Mouse (Mus musculus): ENCODE measurements around the gene Btbd9. TPM values are rescaled to one million over a fixed set of nuclear protein-coding genes. Genes with fewer than 3 reads are reported as not detected.

Btbd9 gene
- polyA plus RNA-seq, 1 experiment from 2014 or later = 52.5 TPM

DNA sequence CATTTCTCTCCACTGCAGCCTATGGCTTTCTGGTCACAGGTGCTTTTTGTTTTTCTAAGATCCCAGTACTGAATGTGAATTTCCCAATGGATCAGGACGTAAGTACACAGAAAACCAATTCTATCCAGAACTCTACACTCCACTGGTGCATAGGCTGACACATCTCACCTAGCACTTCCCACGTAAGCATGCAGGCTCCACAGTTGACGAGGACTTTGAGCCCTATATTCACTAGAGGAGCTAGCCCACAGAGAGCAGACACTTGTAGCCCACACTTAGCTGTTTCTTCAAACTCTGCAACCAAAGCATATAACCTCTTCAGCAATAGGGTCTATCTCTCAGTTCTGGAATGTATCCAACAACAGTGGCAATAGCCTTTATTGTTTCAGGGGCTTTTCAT lies 19.8 kb downstream of the Btbd9 start:
- Histone ChIP-seq H3K36me3 (ENCODE audit: control insufficient read depth, insufficient read depth, low read length) (no peaks in the 10 kb centered on the region), H3K4me3 (ENCODE audit: low read length) (no peak overlapping the region), H3K27ac (ENCODE audit: low read depth, low read length) (no peak overlapping the region), H3K9me3 (ENCODE audit: control insufficient read depth, low read length) (no peaks in the 10 kb centered on the region), H3K4me2 (replicated peaks; ENCODE audit: low read depth, low read length) (no peak overlapping the region), H3K27me3 (ENCODE audit: control insufficient read depth, insufficient read depth, low read length) (no peaks in the 10 kb centered on the region), H3K9ac (ENCODE audit: low read depth, low read length) (no peak overlapping the region), H3K4me1 (ENCODE audit: control insufficient read depth, insufficient read depth, low read length) (no peaks in the 10 kb centered on the region)
- WGBS = 92% methylated on average over 3 of the region's 3 CpGs
- no peak for ATAC-seq (ENCODE audit: low FRiP score, low TSS enrichment)

DNA sequence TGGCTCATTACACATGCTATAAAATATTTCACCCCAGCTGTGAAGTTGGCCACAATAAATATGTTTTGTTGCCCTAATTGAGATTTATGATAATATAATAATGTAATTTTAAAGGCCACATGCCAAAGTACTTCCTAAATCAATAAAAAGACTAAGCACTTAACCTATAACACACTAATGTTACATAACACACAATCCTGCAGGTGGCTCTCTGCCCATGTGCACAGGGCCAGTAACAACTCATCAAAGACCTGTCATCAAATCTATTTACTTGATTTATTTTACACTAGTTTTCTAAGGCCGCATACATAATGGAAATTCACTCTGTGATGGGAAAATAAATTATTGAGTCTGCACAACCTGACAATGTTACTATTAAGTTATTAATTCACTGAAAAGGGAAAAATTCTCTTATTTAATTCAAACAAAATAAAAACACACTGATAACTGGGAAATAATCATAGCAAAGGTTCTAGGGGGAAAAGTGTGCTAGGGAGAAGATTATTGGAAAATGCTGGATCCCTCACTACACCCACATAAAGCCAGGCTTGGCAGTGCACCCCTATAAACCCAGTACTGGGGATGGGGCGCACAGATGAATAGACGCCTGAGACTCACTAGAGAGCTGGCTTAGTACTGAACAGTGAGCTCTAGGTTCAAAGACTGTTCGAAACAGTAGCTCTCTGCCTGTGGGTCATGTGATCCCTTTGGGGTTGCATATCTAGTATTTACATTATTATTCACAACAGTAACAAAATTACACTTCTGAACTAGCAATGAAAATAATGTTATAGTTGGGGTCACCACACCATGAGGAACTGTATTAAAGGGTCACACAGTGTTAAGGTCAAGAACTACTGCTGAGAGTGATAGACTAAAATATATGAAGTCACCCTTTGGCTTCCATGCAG lies 23.0 kb downstream of the Btbd9 start:
- Histone ChIP-seq H3K4me1 (ENCODE audit: control insufficient read depth, insufficient read depth, low read length) (0 out of 2 replicates have a peak, but pooled peaks cover 3% of the 10 kb centered on the region), H3K27me3 (ENCODE audit: control insufficient read depth, insufficient read depth, low read length) (no peaks in the 10 kb centered on the region), H3K36me3 (ENCODE audit: control insufficient read depth, insufficient read depth, low read length) (no peaks in the 10 kb centered on the region), H3K4me2 (replicated peaks; ENCODE audit: low read depth, low read length) (no peak overlapping the region), H3K27ac (ENCODE audit: low read depth, low read length) (no peak overlapping the region), H3K4me3 (ENCODE audit: low read length) (no peak overlapping the region), H3K9ac (ENCODE audit: low read depth, low read length) (no peak overlapping the region), H3K9me3 (ENCODE audit: control insufficient read depth, low read length) (no peaks in the 10 kb centered on the region)
- no peak for ATAC-seq (ENCODE audit: low FRiP score, low TSS enrichment)
- 82% methylated on average over 4 of the region's 4 CpGs for WGBS

DNA sequence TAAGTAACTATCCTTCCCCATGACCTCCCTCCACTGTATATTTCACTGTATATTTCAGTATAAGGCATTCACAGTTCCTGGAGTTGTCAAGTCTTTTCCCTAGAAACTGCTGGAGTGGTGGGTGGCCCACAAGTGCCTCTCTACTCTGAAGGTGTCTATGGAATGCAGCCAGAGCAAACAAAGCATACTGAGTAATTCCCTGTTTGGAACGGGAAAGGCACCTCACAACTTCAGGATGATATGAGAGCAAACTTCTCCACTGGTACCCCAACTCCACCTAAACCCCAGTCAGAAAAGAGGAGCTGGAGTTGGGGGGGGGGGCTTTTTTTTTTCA lies 25.5 kb downstream of the Btbd9 start:
- 44% methylated on average over 1 of the region's 1 CpGs for WGBS
- Histone ChIP-seq H3K9me3 (ENCODE audit: control insufficient read depth, low read length) (no peaks in the 10 kb centered on the region), H3K4me2 (replicated peaks; ENCODE audit: low read depth, low read length) (no peak overlapping the region), H3K27me3 (ENCODE audit: control insufficient read depth, insufficient read depth, low read length) (no peaks in the 10 kb centered on the region), H3K4me1 (ENCODE audit: control insufficient read depth, insufficient read depth, low read length) (0 out of 2 replicates have a peak, but pooled peaks cover 3% of the 10 kb centered on the region), H3K36me3 (ENCODE audit: control insufficient read depth, insufficient read depth, low read length) (no peaks in the 10 kb centered on the region), H3K9ac (ENCODE audit: low read depth, low read length) (no peak overlapping the region), H3K27ac (ENCODE audit: low read depth, low read length) (no peak overlapping the region), H3K4me3 (ENCODE audit: low read length) (no peak overlapping the region)
- no peak for ATAC-seq (ENCODE audit: low FRiP score, low TSS enrichment)

DNA sequence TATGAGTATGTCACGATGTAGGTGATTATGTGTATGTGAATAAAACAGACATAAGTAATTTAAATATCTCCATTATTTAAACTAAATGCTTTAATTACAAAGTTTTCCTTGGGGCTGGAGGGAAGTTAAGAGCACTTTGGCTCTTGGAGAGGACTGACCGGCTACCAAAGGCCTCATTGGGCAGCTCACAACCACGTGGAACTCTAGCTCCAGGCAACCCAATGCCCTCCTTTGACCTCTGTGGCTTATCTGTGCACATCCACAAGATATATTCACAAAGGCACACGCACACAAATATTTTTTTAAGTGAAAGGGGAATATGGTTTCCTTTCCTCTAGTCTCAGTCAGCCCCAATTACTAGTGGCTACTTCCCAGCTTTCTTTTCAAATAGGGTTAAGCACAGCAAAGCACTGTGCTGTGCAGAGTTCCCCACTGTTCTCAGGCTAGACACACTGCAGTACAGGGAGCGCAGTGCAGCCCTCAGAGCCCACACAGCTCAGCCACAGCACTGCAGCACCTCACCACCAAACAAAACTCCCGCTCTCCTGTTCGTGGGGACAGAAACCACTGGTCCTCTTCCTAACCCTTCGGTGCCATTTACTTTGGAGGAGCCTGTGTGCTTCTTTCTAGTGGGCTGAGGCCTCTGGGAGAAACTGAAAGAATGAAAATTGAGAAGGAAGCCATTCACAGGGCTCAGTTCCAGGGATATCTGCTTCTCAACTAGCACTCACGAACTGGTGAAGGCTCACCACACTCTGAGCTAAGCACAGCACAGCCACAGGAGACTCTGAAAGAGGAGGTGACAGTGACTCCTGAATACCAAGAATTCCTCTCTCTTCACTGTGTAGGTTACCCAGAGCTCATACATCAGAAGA lies 26.2 kb downstream of the Btbd9 start:
- WGBS = 57% methylated on average over 9 of the region's 9 CpGs
- Histone ChIP-seq H3K4me3 (ENCODE audit: low read length) (no peak overlapping the region), H3K4me1 (ENCODE audit: control insufficient read depth, insufficient read depth, low read length) (0 out of 2 replicates have a peak, but pooled peaks cover 3% of the 10 kb centered on the region), H3K36me3 (ENCODE audit: control insufficient read depth, insufficient read depth, low read length) (no peaks in the 10 kb centered on the region), H3K9ac (ENCODE audit: low read depth, low read length) (no peak overlapping the region), H3K27me3 (ENCODE audit: control insufficient read depth, insufficient read depth, low read length) (no peaks in the 10 kb centered on the region), H3K27ac (ENCODE audit: low read depth, low read length) (no peak overlapping the region), H3K4me2 (replicated peaks; ENCODE audit: low read depth, low read length) (no peak overlapping the region), H3K9me3 (ENCODE audit: control insufficient read depth, low read length) (no peaks in the 10 kb centered on the region)
- ATAC-seq (ENCODE audit: low FRiP score, low TSS enrichment) = no peak

DNA sequence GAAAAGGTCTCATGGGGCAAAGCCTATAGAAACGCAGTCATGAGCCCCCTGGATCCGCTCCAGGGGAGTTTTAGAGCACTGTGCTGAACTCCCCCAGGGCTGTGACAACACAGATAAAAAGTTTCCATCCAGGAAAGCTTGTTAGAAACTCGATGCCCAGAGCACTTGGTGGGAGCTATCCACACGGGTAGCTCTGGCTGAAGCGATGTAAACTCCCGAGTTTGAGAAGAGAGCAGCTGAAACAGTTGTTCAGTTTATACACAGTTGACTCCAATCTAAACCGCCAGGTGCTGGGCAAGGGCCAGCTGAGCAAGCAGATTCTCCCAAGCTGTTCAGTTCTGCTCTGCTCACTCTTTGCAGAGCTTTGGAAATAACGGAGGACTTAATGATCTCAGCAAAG lies 37.2 kb downstream of the Btbd9 start:
- H3K9ac ChIP-seq (ENCODE audit: low read depth, low read length) = no peak overlapping the region
- no peak overlapping the region for H3K4me3 ChIP-seq (ENCODE audit: low read length)
- peaks cover 9% of the 10 kb centered on the region; the same call in 1 of the 2 replicates for H3K4me1 ChIP-seq (ENCODE audit: control insufficient read depth, insufficient read depth, low read length)
- peak; percentile 57; the same call in 1 of the 2 replicates for ATAC-seq (ENCODE audit: low FRiP score, low TSS enrichment)
- H3K27ac ChIP-seq (ENCODE audit: low read depth, low read length) = peak overlapping the region; percentile 37; the same call in 1 of the 2 replicates
- H3K4me2 ChIP-seq (replicated peaks; ENCODE audit: low read depth, low read length) = no peak overlapping the region; the same call in 1 of the 2 replicates
- no peaks in the 10 kb centered on the region for H3K36me3 ChIP-seq (ENCODE audit: control insufficient read depth, insufficient read depth, low read length)
- 9% methylated on average over 8 of the region's 8 CpGs for WGBS
- no peaks in the 10 kb centered on the region for H3K27me3 ChIP-seq (ENCODE audit: control insufficient read depth, insufficient read depth, low read length)
- H3K9me3 ChIP-seq (ENCODE audit: control insufficient read depth, low read length) = no peaks in the 10 kb centered on the region

DNA sequence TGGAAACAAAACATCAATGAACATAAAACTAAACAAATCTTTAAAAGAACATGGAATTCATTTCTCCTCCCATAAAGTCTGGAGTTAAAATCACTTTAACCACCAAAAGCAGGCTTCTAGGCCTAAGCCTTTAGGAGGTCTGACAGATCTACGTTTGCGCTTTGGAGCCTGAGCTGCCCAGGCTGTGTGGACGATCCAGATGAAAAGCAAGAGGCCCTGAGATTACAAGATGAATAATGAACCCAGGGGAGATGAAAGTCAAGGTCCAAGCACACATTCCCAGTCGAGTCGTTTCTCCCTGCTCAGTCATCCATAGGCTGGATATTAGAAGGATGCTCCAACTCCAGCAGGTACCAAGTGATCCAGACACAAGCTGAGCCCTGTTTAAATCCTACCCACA lies 39.6 kb downstream of the Btbd9 start:
- 35% methylated on average over 5 of the region's 5 CpGs for WGBS
- peaks cover 9% of the 10 kb centered on the region; the same call in 1 of the 2 replicates for H3K4me1 ChIP-seq (ENCODE audit: control insufficient read depth, insufficient read depth, low read length)
- no peak overlapping the region for H3K4me3 ChIP-seq (ENCODE audit: low read length)
- H3K27me3 ChIP-seq (ENCODE audit: control insufficient read depth, insufficient read depth, low read length) = no peaks in the 10 kb centered on the region
- H3K36me3 ChIP-seq (ENCODE audit: control insufficient read depth, insufficient read depth, low read length) = no peaks in the 10 kb centered on the region
- H3K9me3 ChIP-seq (ENCODE audit: control insufficient read depth, low read length) = no peaks in the 10 kb centered on the region
- H3K27ac ChIP-seq (ENCODE audit: low read depth, low read length) = no peak overlapping the region
- no peak for ATAC-seq (ENCODE audit: low FRiP score, low TSS enrichment)
- H3K4me2 ChIP-seq (replicated peaks; ENCODE audit: low read depth, low read length) = no peak overlapping the region
- H3K9ac ChIP-seq (ENCODE audit: low read depth, low read length) = no peak overlapping the region

DNA sequence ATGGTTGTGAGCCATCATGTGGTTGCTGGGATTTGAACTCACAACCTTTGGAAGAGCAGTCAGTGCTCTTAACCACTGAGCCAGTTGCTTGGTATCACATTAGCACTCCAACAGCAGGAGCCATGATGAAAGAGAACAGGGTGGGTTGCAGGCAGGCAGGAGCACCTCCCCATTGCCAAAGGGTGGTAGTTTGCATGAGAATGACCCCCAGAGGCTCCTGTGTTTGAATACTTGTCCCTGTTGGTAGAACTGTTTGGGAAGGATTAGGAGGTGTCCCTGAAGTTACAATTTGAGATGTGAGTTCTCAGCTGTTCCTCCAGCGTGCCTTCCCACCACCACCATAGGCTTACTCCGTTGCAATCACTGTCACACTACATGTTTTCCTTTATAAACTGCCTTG lies 43.2 kb downstream of the Btbd9 start:
- H3K9ac ChIP-seq (ENCODE audit: low read depth, low read length) = no peak overlapping the region
- no peaks in the 10 kb centered on the region for H3K9me3 ChIP-seq (ENCODE audit: control insufficient read depth, low read length)
- H3K27me3 ChIP-seq (ENCODE audit: control insufficient read depth, insufficient read depth, low read length) = no peaks in the 10 kb centered on the region
- no peak for ATAC-seq (ENCODE audit: low FRiP score, low TSS enrichment)
- H3K4me3 ChIP-seq (ENCODE audit: low read length) = no peak overlapping the region
- H3K36me3 ChIP-seq (ENCODE audit: control insufficient read depth, insufficient read depth, low read length) = no peaks in the 10 kb centered on the region
- no peak overlapping the region for H3K27ac ChIP-seq (ENCODE audit: low read depth, low read length)
- H3K4me2 ChIP-seq (replicated peaks; ENCODE audit: low read depth, low read length) = no peak overlapping the region
- WGBS = 91% methylated on average over 2 of the region's 2 CpGs
- no peaks in the 10 kb centered on the region for H3K4me1 ChIP-seq (ENCODE audit: control insufficient read depth, insufficient read depth, low read length)

DNA sequence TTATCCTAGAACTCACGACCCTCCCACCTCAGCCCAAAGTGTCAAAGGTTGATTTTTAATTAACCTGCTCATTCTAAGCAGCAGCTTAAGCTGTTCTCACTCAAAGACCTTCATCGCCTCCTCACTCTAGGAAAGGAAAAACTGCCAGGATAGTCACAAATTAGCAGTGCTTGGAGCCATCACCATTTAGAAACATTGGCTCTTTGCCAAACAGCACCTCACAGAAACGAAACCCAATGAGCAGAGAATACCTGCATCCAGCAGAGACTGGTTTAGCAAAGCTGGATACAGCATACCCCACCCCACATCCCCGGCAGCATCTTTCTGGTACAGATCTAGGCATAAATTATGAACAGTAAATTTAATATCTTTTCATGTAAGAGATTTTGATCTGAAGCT lies 45.7 kb downstream of the Btbd9 start:
- H3K27ac ChIP-seq (ENCODE audit: low read depth, low read length) = no peak overlapping the region
- peaks cover 3% of the 10 kb centered on the region for H3K4me1 ChIP-seq (ENCODE audit: control insufficient read depth, insufficient read depth, low read length)
- peaks cover 4% of the 10 kb centered on the region; the same call in 1 of the 2 replicates for H3K36me3 ChIP-seq (ENCODE audit: control insufficient read depth, insufficient read depth, low read length)
- H3K4me3 ChIP-seq (ENCODE audit: low read length) = no peak overlapping the region
- no peaks in the 10 kb centered on the region for H3K27me3 ChIP-seq (ENCODE audit: control insufficient read depth, insufficient read depth, low read length)
- no peak for ATAC-seq (ENCODE audit: low FRiP score, low TSS enrichment)
- H3K9ac ChIP-seq (ENCODE audit: low read depth, low read length) = no peak overlapping the region
- H3K9me3 ChIP-seq (ENCODE audit: control insufficient read depth, low read length) = no peaks in the 10 kb centered on the region
- 55% methylated on average over 4 of the region's 4 CpGs for WGBS
- H3K4me2 ChIP-seq (replicated peaks; ENCODE audit: low read depth, low read length) = no peak overlapping the region

All from kidney, embryonic 14.5 days (tissue).